Mouse (Mus musculus) MEL (cell line): ENCODE data around the gene Lce1l. TPM values are rescaled to one million over a fixed set of nuclear protein-coding genes. Genes with fewer than 3 reads are reported as not detected.

Experiments
- DNase-seq: peaks from one replicate; pipeline ENCODE4 v3.0.0; 2011; ENCODE audit warnings: low read depth, low spot score
- H3K27ac ChIP-seq: 2 replicates; pipeline ENCODE4 v1.5.1; 2012; ENCODE audit warnings: low read depth, mild to moderate bottlenecking, control low read depth, low read length, moderate library complexity; ENCODE audit not compliant: control insufficient read depth
- H3K27me3 ChIP-seq, 2 experiments: fragments of 150-350 bp in 1 of 2; sonication (generic) in 1 of 2; 2 replicates each; pipeline ENCODE4 v1.6.1; 2012; ENCODE audit warnings: low read length in 2 of 2, mild to moderate bottlenecking in 2 of 2, improper control_type of control experiment in 1 of 2, moderate library complexity in 1 of 2; ENCODE audit not compliant: insufficient read depth in 2 of 2, control insufficient read depth in 1 of 2
- H3K36me3 ChIP-seq, 2 experiments: 2 replicates each; pipeline ENCODE4 v1.6.1; 2012 to 2014; ENCODE audit warnings: low read length in 2 of 2, improper control_type of control experiment in 1 of 2, inconsistent platforms in 1 of 2, mild to moderate bottlenecking in 1 of 2; ENCODE audit not compliant: insufficient read depth in 2 of 2, control insufficient read depth in 1 of 2
- H3K4me1 ChIP-seq, 2 experiments: fragments of 150-350 bp in 1 of 2; sonication (generic) in 1 of 2; 2 replicates each; pipeline ENCODE4 v1.6.1; 2012; ENCODE audit warnings: low read length in 2 of 2, improper control_type of control experiment in 1 of 2, mild to moderate bottlenecking in 1 of 2; ENCODE audit not compliant: insufficient read depth in 2 of 2, control insufficient read depth in 1 of 2
- H3K4me3 ChIP-seq, 2 experiments: fragments of 150-350 bp in 1 of 2; sonication (generic) in 1 of 2; 2 replicates each; pipeline ENCODE4 v1.5.1; 2012; ENCODE audit warnings: low read depth in 2 of 2, low read length in 2 of 2, mild to moderate bottlenecking in 2 of 2, moderate library complexity in 2 of 2, control low read depth in 1 of 2, improper control_type of control experiment in 1 of 2; ENCODE audit not compliant: control insufficient read depth in 1 of 2, insufficient read depth in 1 of 2
- H3K79me2 ChIP-seq: 2 replicates; pipeline ENCODE4 v1.6.1; 2012; ENCODE audit warnings: mild to moderate bottlenecking, low read length, moderate library complexity; ENCODE audit not compliant: control insufficient read depth, poor library complexity, insufficient read depth
- H3K9ac ChIP-seq: 2 replicates; pipeline ENCODE4 v1.6.1; 2012; ENCODE audit warnings: low read depth, mild to moderate bottlenecking, control low read depth, low read length, moderate library complexity; ENCODE audit not compliant: control insufficient read depth, poor library complexity, severe bottlenecking
- H3K9me3 ChIP-seq: fragments of 150-350 bp; sonication (generic); replicated peaks from 2 replicates; pipeline ENCODE4 v1.6.1; 2012; ENCODE audit warnings: mild to moderate bottlenecking, low read length, improper control_type of control experiment, moderate library complexity; ENCODE audit not compliant: insufficient read depth
- BHLHE40 ChIP-seq: IDR thresholded peaks from 2 replicates; pipeline ENCODE4 v1.6.1; 2012; ENCODE audit warnings: low read depth, mild to moderate bottlenecking, inconsistent platforms, low read length, improper control_type of control experiment, borderline replicate concordance
- CHD2 ChIP-seq: IDR thresholded peaks from 2 replicates; pipeline ENCODE4 v1.6.1; 2011; ENCODE audit warnings: low read length, improper control_type of control experiment
- ETS1 ChIP-seq: IDR thresholded peaks from 2 replicates; pipeline ENCODE4 v1.6.1; 2012; ENCODE audit warnings: low read depth, mild to moderate bottlenecking, inconsistent platforms, low read length, improper control_type of control experiment, moderate library complexity
- GABPA ChIP-seq: IDR thresholded peaks from 2 replicates; pipeline ENCODE4 v1.6.1; 2012; ENCODE audit warnings: low read depth, mild to moderate bottlenecking, inconsistent platforms, low read length, improper control_type of control experiment, moderate library complexity
- HCFC1 ChIP-seq: IDR thresholded peaks from 2 replicates; pipeline ENCODE4 v1.6.1; 2012; ENCODE audit warnings: low read depth, mild to moderate bottlenecking, inconsistent platforms, low read length, improper control_type of control experiment, moderate library complexity
- MAFK ChIP-seq: IDR thresholded peaks from 2 replicates; pipeline ENCODE4 v1.6.1; 2011; ENCODE audit warnings: low read depth, mild to moderate bottlenecking, low read length, improper control_type of control experiment, borderline replicate concordance
- MXI1 ChIP-seq: IDR thresholded peaks from 2 replicates; pipeline ENCODE4 v1.6.1; 2011; ENCODE audit warnings: mild to moderate bottlenecking, low read depth, low read length, improper control_type of control experiment
- NELFE ChIP-seq: IDR thresholded peaks from 2 replicates; pipeline ENCODE4 v1.6.1; 2011; ENCODE audit warnings: low read depth, low read length, improper control_type of control experiment
- NRF1 ChIP-seq: IDR thresholded peaks from 2 replicates; pipeline ENCODE4 v1.6.1; 2014; ENCODE audit warnings: low read depth, mild to moderate bottlenecking, inconsistent platforms, low read length, improper control_type of control experiment, moderate library complexity; ENCODE audit not compliant: poor library complexity, insufficient read depth, severe bottlenecking
- POLR2AphosphoS2 ChIP-seq: IDR thresholded peaks from 2 replicates; pipeline ENCODE4 v1.6.1; 2011; ENCODE audit warnings: low read length, improper control_type of control experiment
- RCOR1 ChIP-seq: IDR thresholded peaks from 2 replicates; pipeline ENCODE4 v1.6.1; 2012; ENCODE audit warnings: low read depth, mild to moderate bottlenecking, inconsistent platforms, low read length, improper control_type of control experiment
- SIN3A ChIP-seq: IDR thresholded peaks from 2 replicates; pipeline ENCODE4 v1.6.1; 2012; ENCODE audit warnings: low read length, improper control_type of control experiment, inconsistent platforms
- SMC3 ChIP-seq: IDR thresholded peaks from 2 replicates; pipeline ENCODE4 v1.6.1; 2011; ENCODE audit warnings: low read depth, low read length, improper control_type of control experiment
- TAL1 ChIP-seq: IDR thresholded peaks from 2 replicates; pipeline ENCODE4 v1.6.1; 2012; ENCODE audit warnings: mild to moderate bottlenecking, inconsistent platforms, low read length, moderate library complexity, mixed read lengths
- UBTF ChIP-seq: IDR thresholded peaks from 2 replicates; pipeline ENCODE4 v1.6.1; 2012; ENCODE audit warnings: low read depth, mild to moderate bottlenecking, inconsistent platforms, low read length, improper control_type of control experiment, moderate library complexity, borderline replicate concordance; ENCODE audit not compliant: insufficient read depth
- USF1 ChIP-seq: IDR thresholded peaks from 2 replicates; pipeline ENCODE4 v1.6.1; 2014; ENCODE audit warnings: low read depth, mild to moderate bottlenecking, inconsistent platforms, low read length, improper control_type of control experiment, moderate library complexity
- USF2 ChIP-seq, 2 experiments: IDR thresholded peaks; 2 replicates each; pipeline ENCODE4 v1.6.1; 2011 to 2012; ENCODE audit warnings: improper control_type of control experiment in 2 of 2, low read length in 2 of 2, borderline replicate concordance in 1 of 2, inconsistent platforms in 1 of 2, low read depth in 1 of 2, mild to moderate bottlenecking in 1 of 2; ENCODE audit not compliant: insufficient read depth in 1 of 2
- ZC3H11A ChIP-seq: IDR thresholded peaks from 2 replicates; pipeline ENCODE4 v1.6.1; 2012; ENCODE audit warnings: low read depth, mild to moderate bottlenecking, inconsistent platforms, low read length, improper control_type of control experiment
- ZNF384 ChIP-seq: IDR thresholded peaks from 2 replicates; pipeline ENCODE4 v1.6.1; 2012; ENCODE audit warnings: low read depth, mild to moderate bottlenecking, inconsistent platforms, low read length, improper control_type of control experiment
- polyA plus RNA-seq, 2 experiments: library from polyadenylated mRNA; stranded (reverse) in 1 of 2; unstranded in 1 of 2; fragments of >175 nt in 1 of 2; fragments of >200 nt in 1 of 2; gene quantifications; 2 replicates each; pipeline versions ENCODE4 v1.2.1 to v1.2.4; 2012; ENCODE audit warnings: low replicate concordance in 2 of 2, low read depth in 1 of 2; ENCODE audit not compliant: insufficient read length in 2 of 2, insufficient read depth in 1 of 2, missing spikeins in 1 of 2
- total RNA-seq: library from RNA; depleted of rRNA; stranded (reverse); fragments of 300-350 nt; gene quantifications from 2 replicates; pipeline ENCODE4 v1.2.3, GENCODE M21; 2012; rRNA removed

Lce1l gene
- total RNA-seq, result not detected in 2 replicates
- polyA plus RNA-seq, result not detected

- Histone ChIP-seq H3K27ac (no peak within 1 kb of the TSS), H3K27me3 (no peaks in the 10 kb centered on the region), H3K36me3 (no peaks in the 10 kb centered on the region), H3K4me1 (no peaks in the 10 kb centered on the region), H3K9ac (no peak within 1 kb of the TSS), H3K4me3 (no peak within 1 kb of the TSS), H3K9me3 (no peaks in the 10 kb centered on the region), H3K79me2 (no peaks in the 10 kb centered on the region)
- TF ChIP-seq NRF1 (no peak), MXI1 (no peak), HCFC1 (no peak), UBTF (no peak), CHD2 (no peak)
- no peak for DNase-seq
Measured at GRCm38 (mm10) chr3:92851186-92851585, at the start of gene Lce1l. Gene Lce1l, minus strand, starts transcription at chr3:92851286.

- TF ChIP-seq ZC3H11A (no peak), NELFE (no peak), GABPA (no peak)
- no peak overlapping the region for H3K4me3 ChIP-seq
- no peaks in the 10 kb centered on the region for H3K9me3 ChIP-seq
- no peaks in the 10 kb centered on the region for H3K36me3 ChIP-seq
- no peaks in the 10 kb centered on the region; a peak in 1 of 4 replicates for H3K27me3 ChIP-seq
- H3K27ac ChIP-seq, result no peak overlapping the region
- H3K9ac ChIP-seq, result no peak overlapping the region
- no peaks in the 10 kb centered on the region for H3K79me2 ChIP-seq
- no peak for DNase-seq
- H3K4me1 ChIP-seq, result no peaks in the 10 kb centered on the region
Measured at GRCm38 (mm10) chr3:92894489-92894888, 43.4 kb upstream of the Lce1l start.

GRCm38 (mm10) chr3:92894063-92894462, 43.0 kb upstream of the Lce1l start:
- no peak overlapping the region for H3K9ac ChIP-seq

GRCm38 (mm10) chr3:92874180-92874579, 23.1 kb upstream of the Lce1l start:
- Histone ChIP-seq H3K36me3 (no peaks in the 10 kb centered on the region), H3K4me1 (no peaks in the 10 kb centered on the region), H3K9me3 (no peaks in the 10 kb centered on the region), H3K9ac (no peak overlapping the region), H3K27ac (no peak overlapping the region), H3K27me3 (no peaks in the 10 kb centered on the region), H3K79me2 (no peaks in the 10 kb centered on the region), H3K4me3 (no peak overlapping the region)
- no peak for DNase-seq
- TF ChIP-seq BHLHE40 (no peak), POLR2AphosphoS2 (no peak), USF1 (no peak), TAL1 (no peak), USF2 (IDR thresholded peaks at IDR 0.05; ENCODE audit: borderline replicate concordance in 1 of 2, insufficient read depth in 1 of 2, low read depth in 1 of 2, low read length in 2 of 2) (no peak), SMC3 (no peak), MAFK (no peak), RCOR1 (no peak), NRF1 (no peak), NELFE (no peak), UBTF (no peak), SIN3A (no peak), CHD2 (no peak), ZNF384 (no peak), ETS1 (no peak), HCFC1 (no peak)

More at GRCm38 (mm10) chr3:92894063-92894462, 43.0 kb upstream of the Lce1l start:
- H3K9me3 ChIP-seq, result no peaks in the 10 kb centered on the region
- TF ChIP-seq UBTF, result no peak
- TF ChIP-seq, all 39 proteins: peak for 0
- H3K4me3 ChIP-seq, result no peak overlapping the region
- H3K36me3 ChIP-seq, result no peaks in the 10 kb centered on the region
- no peaks in the 10 kb centered on the region for H3K4me1 ChIP-seq
- no peak for DNase-seq
- H3K27me3 ChIP-seq, result no peaks in the 10 kb centered on the region; a peak in 1 of 4 replicates
- no peaks in the 10 kb centered on the region for H3K79me2 ChIP-seq
- no peak overlapping the region for H3K27ac ChIP-seq
